Mouse (Mus musculus) olfactory bulb, adult 2 months (tissue): ENCODE measurements around the gene Tmem56.

Source experiments
- CTCF ChIP-seq: fragments of 200-500 bp; IDR thresholded peaks from 2 replicates; pipeline ENCODE4 v1.5.1; 2012; ENCODE audit warnings: low read depth, mild to moderate bottlenecking, low read length, moderate library complexity; ENCODE audit not compliant: insufficient read depth
- POLR2A ChIP-seq: fragments of 200-500 bp; IDR thresholded peaks from 2 replicates; pipeline ENCODE4 v1.6.1; 2012; ENCODE audit warnings: mild to moderate bottlenecking, low read depth, low read length, moderate library complexity; ENCODE audit not compliant: insufficient read depth

GRCm38 (mm10) chr3:121158901-121159351, 124.0 kb downstream of the Tmem56 start:
- TF ChIP-seq POLR2A, result no peak
- TF ChIP-seq CTCF, result no peak
